Mouse (Mus musculus) adrenal gland, adult 8-10 months (tissue): Measurements from ENCODE around the gene Tmem189. TPM values are rescaled to one million over a fixed set of nuclear protein-coding genes. Genes with fewer than 3 reads are reported as not detected.
"Not testable (repeated sequence)": the region's sequence is repeated elsewhere in the genome, so short reads cannot be mapped to it uniquely, and the experiment has no call there.

Experiments used
- DNase-seq: peaks from one replicate; pipeline ENCODE4 v3.0.0; 2022
- total RNA-seq, 4 experiments: library from RNA; stranded (reverse); gene quantifications; 2 replicates each; pipeline ENCODE4 v1.2.4; 2022

Tmem189 gene
- total RNA-seq, 4 experiments from 2014 or later = 25.5 to 32.1 (median 28.5) TPM

DNA sequence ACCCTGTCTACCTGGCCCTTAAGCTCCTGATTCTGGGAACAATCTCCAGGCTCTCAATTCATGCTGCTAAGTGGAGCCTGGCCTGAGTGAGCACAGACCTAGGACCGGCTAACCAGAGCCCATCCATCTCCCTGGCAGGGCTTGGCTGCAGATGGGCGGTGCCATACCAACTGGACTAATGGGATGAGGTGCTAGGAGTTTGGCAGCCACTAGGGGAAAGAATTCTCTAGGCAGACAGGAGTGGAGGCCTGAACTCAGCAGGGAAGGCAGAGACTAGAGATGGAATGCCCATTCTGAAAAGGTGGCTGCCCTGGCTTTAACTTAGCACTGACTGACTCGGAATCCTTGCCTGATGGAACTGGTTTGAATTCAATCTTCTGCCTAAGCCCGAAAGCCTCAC, 43.2 kb downstream of the Tmem189 start:
- no peak for DNase-seq

DNA sequence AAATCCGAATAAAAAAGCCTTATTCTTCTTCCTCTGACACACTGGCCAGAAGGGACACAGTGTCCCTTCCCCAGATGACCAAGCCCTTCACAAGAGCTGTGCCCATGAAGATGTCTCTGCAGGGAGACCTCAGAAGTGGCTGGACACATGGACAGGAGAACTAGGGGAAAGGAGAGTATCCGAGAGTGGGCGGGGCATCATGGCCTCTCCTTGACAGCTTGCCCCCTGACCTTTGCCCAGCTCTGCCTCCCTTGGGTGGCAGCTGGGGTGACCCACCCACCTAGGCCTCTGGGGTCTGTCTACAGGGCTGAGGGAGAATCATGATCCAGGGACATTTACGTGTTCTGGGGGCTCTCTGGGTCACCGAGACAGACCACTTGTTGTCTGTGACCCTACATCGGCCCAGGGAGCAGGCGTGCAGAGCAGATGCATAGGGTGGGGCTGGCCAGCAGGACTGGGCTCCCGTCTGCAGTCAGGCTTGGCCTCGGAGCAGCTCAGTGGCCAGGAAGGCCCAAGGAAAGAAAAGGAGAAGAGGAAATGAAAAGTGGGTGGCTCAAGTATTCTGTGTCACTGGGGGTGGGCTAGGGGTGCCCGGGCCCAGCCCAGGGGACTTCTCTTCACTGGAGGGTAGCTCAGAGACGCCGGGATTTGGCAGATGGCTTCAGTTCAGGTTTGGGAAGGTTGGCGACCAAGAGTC, 46.1 kb downstream of the Tmem189 start:
- not testable (repeated sequence) for DNase-seq

DNA sequence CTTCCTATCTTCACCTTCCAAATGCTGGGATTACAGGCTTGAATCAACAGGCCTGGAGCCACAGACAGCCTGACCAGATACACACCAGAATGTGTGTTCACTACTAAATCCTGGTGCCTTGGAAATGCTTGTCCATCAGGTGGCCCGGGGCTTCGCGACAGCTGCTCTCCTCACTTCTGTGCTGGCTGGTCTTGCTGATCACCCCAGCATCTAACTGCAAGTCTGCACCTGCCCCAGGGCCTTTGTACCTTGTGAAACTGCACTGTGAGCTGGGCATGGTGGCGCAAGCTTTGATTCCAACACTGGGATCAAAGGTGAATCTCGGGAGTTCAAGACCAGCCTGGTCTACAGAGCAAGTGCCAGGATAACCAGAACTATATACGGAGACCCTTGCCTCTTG, 47.5 kb downstream of the Tmem189 start:
- DNase-seq = no peak

DNA sequence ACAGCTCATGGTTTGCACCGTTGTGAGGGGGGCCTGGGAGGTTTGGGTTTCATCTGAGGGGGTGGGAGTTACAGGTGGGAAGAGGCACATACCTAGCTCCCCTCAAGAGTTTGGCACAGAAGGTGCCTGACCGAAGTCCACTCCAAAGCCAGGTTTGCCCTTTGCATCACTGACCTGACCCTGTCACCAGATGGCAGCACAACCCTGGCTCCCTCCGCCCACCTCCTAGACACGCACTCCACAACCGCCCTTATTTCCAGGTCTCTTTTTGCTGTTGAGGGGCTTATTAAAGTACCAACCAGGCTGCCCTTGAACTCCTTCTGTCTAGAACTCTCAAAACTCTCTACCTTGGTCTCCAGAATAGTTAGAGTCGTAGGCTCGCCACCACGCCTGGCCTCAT, 48.3 kb downstream of the Tmem189 start:
- no peak for DNase-seq

DNA sequence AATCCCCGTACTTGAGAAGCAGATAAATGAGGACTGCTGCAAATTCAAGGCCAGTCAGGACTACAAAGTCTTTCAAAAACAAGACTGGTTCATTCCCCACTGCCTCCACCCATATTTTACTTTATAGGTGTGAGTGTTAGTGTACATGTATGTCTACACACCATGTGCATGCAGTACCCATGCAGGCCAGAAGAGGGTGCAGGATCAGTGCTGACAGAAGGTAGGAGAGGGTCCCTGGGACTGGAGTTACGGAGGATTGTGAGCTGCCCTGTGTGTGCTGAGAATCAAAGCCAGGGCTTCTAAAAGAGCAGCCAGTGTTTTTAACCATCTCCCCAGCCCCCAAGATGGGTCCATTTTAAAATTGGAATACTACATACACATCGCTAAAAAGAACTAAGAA, 49.3 kb downstream of the Tmem189 start:
- DNase-seq = no peak

DNA sequence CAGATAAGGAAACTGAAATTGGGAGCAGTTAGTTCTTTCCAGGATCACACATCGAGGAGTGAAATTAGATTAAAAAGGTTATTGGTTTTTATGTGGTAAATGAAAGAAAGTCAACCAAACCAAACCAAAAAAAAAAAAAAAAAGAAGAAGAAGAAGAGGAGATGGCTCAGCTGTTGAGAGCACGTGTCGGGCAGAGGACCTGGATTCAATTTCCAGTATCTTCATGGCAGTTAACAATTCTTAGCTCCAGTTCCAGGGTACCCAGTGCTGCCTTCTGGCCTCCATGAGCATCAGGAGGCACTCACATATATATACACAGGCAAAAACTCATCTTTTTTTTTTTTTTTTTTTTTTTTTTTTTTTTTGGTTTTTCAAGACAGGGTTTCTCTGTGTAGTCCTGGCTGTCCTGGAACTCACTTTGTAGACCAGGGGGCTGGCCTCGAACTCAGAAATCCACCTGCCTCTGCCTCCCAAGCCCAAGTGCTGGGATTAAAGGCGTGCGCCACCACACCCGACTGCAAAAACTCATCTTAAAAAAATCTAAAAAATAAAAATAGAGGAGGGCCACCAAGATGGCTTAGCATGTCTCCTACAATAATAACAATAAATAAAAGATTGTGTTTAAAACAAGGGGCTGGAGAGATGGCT, 54.6 kb downstream of the Tmem189 start:
- no peak for DNase-seq

DNA sequence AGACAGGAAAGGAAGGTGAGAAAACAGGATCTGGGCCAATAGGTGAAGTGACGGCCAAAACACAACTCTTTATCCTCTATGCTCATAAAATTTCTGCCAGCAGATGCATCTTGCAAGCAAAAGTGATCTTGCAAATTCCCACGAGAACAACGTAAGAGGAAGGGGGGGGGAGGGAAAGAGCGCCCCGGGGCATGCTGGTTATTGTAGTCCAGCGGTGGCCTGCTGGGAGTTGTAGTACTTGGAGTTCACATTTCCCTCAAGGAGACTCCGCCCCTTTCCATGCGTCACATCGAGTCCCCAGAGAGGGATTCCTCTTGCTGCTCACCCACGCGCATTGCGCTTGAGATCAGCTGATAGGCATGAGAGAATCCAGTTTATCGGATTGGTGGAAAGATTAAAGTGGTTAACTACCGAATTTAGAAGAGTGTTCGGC, 55.3 kb downstream of the Tmem189 start:
- DNase-seq = peak; percentile 96

DNA sequence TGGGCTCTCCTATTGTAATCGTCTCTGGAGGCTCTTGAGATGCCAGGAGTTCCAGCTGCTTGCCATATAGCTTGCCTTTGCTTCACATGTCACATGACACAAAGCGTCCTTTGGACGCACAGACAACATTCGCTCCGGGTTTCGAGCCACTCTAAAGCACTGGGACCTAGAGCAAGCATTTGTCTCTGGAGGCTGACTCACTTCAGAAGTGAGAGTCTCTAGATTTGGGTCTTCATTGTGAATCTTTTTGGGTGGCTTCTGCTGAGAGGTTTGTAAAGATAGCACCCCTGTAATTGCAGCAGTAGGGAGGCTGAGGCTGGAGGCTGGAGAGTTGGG, 56.1 kb downstream of the Tmem189 start:
- DNase-seq = no peak

DNA sequence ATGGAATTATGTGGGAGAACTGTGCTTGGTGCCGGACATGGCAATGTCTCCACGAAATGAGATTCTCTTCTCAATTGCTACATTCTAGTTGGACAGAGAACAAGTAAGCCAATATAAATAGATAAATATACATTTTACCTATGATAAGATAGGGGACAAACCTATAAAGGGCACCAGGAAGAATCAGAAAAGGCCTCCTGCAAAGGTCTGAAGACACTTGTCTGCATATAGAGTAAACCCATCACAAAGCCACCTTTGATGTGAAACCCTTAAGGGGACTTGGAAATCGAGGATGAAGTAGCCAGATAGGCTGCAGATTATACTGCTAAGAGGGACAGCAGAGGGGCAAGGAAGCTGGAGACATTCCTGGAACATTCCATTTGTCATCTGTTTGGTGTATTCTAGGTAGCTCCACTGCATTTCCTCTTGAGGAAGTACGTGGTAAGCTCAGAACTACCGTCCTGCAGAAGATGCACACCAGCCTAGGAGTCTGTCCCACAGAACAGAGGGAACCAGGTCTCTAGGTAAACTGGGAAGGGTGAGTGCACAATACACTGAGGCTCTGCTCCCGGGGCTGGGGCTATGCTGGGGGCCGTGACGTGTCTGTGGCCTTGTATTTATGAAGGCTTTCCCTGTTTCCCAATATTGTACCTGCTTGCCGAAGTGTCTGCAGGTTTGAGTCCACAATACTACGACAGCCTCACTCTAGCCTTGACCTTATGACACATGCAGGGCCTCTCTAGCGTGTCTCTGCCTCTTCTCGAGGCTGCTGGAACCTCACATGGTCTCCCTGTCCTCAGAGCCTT, 56.7 kb downstream of the Tmem189 start:
- no peak for DNase-seq

DNA sequence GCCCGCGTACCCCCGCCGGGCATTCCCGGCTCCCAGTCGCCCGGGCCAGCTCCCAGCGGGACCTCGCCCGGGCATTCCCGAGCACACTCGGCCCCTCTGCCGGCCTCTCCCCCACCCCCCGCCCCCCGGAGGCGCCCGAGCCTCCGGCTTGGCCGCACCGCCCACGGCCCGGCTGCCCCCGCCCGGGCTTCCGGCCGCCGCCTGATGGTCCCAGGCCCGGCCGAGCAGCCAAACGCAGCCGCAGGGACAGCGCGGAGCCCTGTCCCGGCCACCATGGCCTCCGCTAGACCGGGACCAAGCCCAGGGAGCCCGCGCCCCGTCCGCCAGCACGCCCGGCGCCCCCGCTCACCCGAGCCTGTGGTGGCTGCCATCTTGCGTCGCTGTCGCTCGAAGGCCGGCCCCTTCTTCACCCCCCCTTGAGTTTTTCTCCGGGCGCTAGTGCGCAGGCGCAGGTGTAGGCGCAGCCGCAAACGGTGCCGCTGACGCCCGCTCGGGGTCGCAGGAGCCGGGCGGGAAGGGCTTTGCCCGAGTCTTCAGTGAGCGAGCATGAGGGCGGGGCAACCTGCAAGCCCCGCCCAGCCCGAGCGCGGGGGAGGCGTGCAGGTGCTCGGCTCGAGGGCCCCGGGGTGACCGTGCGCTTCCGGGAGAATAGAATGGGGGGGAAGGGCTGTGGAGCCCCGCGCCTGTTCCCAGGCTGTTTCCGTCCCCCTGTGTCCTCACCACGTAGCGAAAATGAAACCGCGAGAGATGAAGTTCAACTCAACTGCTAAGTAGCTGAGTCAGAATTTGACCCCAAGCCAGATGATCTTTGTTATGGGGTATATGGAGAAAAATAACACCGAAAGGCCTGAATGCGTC, 57.8 kb downstream of the Tmem189 start, which contains the start of gene Ube2v1:
Ube2v1 (minus strand) TSS at position 505 of the 858 bp plus-strand sequence.
- DNase-seq = peak; percentile 97

DNA sequence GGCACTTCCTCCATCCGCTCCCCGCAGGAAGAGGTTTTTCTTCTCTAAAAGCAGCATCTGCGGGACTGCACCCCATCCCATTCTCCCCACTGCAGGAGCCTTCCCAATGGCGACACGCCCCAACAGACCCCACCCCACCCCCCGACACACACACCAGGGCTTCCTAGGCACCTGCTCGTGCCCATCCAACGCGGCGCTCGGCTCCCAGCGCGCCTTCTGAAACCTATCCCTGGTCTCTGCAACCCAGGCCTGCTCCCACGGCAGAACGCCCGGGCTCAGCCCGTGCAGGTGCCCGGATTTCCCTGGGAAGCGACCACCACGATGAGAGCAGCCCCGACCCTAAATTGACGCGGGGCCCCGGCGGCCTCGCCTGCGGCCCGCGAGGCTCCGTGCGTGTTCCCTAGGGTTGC, 58.4 kb downstream of the Tmem189 start:
- DNase-seq = no peak

DNA sequence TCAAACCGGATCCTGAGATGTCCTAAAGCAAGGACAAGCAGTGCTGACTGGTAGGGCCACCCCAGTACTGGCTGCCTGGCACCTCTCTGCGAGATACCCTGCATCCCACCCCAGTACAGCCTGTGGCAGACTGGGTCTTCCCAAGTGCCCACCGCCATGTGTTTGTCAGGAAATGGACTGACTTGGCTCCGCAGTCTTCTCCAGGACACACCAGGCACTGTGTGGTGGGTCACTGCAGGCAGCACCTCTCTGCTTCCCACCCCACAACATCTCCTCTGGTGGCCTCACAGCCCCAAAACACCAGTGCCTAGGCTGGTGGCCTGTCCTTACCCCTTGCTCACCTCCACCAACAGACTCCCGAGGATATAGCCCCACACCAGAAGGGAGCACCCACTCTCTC, 59.2 kb downstream of the Tmem189 start:
- no peak for DNase-seq

DNA sequence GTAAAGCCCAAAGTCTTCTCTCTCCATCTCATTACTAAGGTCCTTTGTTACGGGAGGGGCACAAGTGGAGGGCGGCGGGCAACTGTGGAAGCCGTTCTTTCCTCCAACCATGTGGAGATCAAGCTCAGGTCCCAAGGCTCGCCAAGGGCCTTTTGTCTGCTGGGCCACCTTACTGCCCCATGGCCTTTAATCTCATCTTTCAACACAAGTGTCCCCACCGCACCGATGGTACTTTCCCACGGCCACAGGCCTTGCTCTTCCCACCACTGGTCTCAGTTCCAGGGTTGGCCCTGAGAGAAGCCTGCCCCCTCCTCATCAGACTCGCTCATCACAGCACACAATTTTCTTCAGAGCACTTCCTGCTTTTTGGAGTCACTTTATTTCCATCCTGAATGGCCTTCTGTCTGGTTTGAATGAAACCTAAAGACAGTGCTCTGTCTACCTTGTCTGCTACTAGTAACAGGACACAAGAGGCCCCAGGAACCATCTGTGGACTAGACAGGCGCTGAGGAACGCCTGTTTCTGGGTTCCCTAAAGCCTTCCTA, 59.9 kb downstream of the Tmem189 start:
- DNase-seq = no peak

DNA sequence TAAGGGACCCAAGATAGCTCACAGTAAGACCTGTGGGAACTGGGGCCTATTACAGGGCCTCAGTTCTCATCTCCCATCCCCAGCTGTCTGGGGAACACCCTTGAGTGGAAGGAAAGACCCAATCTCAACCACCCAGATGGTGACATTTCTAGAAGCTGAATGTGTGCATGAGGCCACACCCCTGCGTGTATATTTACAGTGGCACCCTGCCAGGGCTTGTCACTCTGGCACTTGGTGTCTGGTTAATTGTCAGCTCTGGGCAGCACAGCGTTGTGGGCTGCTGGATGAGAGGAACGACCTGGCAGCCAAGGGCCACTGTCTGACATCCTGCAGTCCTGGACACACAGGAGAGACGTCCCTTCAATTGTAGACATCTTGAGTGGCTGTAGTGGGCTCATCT, 60.8 kb downstream of the Tmem189 start:
- DNase-seq = no peak

DNA sequence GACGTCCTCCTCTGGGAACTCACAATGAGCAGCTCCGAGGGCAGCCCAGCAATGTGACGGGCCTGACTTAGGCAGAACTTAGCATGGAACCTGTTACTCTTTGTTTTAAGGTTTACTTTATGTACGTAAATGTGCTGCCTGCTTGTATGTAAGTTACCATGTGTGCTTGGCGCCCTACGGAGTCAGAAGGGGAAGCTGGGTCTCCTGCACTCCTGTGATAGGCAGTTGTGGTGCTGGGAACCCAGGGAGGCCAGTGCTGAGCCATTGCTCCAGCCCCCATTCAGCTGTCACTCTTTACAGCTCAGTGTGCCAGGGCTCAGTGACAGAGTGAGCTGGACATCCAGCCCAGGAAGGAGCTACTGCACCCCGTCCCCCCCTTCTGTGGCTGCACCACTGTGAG, 62.6 kb downstream of the Tmem189 start:
- no peak for DNase-seq

DNA sequence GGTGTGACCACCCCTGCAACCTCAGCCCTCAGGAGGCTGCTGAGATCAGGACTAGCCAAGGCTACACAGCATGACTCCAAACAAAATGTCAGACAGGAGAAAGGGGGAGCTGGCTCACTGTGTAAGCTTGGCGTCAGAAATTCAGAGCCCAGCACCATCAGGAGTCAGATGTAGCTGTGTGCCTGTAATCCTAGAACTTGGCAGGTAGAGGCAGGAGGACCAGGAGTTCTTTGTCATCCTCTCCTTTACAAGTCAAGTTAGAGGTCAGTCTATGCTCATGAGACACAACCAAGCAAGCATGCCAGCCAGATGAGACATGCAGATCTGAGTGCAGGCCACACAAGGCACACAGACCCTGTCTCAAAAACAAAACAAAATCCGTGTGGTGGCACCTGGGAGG, 64.0 kb downstream of the Tmem189 start:
- DNase-seq = no peak

DNA sequence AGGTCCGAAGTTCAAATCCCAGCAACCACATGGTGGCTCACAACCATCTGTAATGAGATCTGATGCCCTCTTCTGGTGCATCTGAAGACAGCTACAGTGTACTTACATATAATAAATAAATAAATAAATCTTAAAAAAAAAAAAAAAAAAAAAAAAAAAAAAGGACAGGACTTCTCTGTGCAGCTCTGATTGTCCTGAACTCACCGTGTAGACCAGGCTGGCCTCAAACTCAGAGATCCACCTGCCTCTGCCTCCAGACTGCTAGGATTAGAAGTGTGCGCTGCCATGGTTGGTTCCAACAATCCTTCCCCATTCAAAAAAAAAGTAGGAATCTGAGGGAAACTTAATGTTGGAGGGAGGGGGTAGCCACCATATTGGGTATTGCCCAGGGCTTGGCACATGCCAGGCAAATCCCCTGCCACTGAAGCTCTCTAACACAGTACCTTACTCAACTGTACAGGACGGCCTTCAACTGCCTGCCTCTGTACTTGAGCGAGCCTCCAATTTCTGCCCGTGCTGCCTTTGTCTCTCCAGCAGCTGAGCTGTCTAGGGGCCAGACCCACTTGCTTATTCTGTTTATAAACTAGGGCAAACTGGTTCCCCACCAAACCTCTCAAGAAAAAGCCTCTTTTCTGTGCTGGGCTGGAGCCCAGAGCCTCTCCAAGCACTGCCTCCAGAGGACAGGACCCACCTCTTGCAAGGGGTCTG, 65.1 kb downstream of the Tmem189 start:
- no peak for DNase-seq

DNA sequence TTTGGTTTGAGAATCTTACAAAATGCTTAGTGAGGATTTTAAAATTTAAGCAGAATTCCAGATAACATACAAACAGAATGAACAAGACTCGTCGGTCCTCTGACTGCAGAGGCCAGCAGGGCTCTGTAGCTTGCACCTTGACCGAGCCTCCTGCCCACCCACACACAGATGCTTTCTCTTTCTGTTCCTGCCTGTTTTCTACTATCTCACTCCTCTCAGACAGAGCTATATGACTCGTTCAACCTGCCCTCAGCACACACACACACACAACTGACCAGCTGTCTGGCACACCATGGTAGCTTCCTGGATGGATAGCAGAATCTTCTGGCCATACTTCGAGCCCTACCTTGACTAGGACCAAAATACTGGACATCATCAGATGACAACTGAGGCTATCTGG, 66.7 kb downstream of the Tmem189 start:
- DNase-seq = no peak

DNA sequence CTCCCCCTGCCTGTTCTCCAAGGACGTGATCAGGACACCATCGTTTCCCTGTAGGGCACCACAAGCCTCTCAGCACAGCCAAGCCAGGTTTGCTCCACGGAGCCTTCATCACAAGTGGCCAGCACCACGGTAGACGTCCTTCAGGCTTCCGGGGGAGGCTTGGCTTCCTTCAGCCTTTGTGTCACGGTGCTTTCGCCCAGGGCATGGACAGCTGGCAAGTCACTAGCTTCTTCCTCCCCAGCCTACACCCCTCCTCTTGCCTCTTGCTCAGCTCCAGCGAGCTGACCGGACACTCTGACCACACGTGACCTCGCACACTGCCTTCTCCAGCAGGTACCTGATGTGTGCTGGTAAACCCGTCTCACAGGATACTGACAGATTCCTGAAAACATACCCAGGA, 67.3 kb downstream of the Tmem189 start:
- no peak for DNase-seq

DNA sequence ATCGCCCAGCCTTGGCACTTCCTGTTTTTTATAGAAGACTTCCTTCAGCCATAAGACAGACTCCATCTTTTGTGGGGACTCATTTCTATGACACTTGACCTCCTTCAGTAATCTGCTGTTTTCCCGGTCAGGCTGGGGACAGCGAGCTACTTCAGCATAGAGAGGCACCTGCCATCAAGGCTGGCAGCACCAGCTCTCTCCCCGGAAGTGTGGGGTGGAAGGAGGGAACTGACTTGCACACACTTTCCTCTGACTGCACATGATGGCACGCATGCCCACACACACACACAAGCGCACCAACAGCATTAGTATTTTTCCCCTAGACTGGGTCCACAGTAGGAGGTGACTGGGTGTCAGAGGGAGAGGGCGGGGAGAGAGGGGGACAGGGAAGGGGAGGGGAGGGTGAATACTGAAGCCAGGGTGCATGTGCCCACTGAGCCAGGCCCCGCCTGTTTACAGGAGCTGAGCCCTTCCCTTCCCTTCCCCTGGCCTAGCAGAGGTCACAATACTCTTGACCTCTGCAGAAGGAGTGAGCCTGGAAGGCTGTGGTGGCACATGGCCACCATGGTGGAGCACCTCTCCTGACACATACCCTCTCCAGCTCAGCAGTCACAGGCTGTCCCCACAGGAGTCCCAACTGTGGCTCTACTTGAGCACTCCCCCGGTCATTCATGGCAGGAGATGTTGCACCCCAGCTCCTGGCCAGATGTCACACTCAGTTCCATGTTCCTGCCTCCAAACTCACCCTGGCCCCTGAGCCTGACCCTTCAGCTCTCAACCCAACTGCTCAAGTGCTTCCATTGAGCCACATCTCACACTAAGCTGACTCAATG, 68.2 kb downstream of the Tmem189 start:
- no peak for DNase-seq

DNA sequence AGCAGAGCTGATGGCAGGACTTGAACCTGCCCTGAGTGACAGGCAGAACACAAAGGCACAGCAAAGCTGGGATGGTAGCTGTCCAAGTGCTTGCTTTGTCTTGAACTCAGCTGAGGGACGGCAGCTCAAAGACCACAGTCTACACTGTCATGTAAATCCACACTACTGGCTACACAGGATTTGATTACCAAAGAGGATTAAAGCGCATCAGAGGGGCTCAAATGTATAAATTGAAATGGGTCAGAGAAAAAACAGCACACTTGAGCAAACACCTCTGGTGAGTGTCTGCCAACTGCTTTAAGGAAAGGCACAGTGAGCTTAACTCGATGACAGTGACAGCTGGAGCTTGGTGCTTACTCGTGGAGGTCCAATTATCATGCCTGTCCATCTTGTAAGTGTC, 72.2 kb downstream of the Tmem189 start:
- no peak for DNase-seq
